Mouse (Mus musculus) MEL (cell line): Measurements from ENCODE around the gene Ttll8. TPM values are rescaled to one million over a fixed set of nuclear protein-coding genes. Genes with fewer than 3 reads are reported as not detected.

Source experiments
- DNase-seq: peaks from one replicate; pipeline ENCODE4 v3.0.0; 2011; ENCODE audit warnings: low read depth, low spot score
- H3K27ac ChIP-seq: 2 replicates; pipeline ENCODE4 v1.5.1; 2012; ENCODE audit warnings: low read depth, mild to moderate bottlenecking, control low read depth, low read length, moderate library complexity; ENCODE audit not compliant: control insufficient read depth
- H3K27me3 ChIP-seq, 2 experiments: fragments of 150-350 bp in 1 of 2; sonication (generic) in 1 of 2; 2 replicates each; pipeline ENCODE4 v1.6.1; 2012; ENCODE audit warnings: low read length in 2 of 2, mild to moderate bottlenecking in 2 of 2, improper control_type of control experiment in 1 of 2, moderate library complexity in 1 of 2; ENCODE audit not compliant: insufficient read depth in 2 of 2, control insufficient read depth in 1 of 2
- H3K36me3 ChIP-seq, 2 experiments: 2 replicates each; pipeline ENCODE4 v1.6.1; 2012 to 2014; ENCODE audit warnings: low read length in 2 of 2, improper control_type of control experiment in 1 of 2, inconsistent platforms in 1 of 2, mild to moderate bottlenecking in 1 of 2; ENCODE audit not compliant: insufficient read depth in 2 of 2, control insufficient read depth in 1 of 2
- H3K4me1 ChIP-seq, 2 experiments: fragments of 150-350 bp in 1 of 2; sonication (generic) in 1 of 2; 2 replicates each; pipeline ENCODE4 v1.6.1; 2012; ENCODE audit warnings: low read length in 2 of 2, improper control_type of control experiment in 1 of 2, mild to moderate bottlenecking in 1 of 2; ENCODE audit not compliant: insufficient read depth in 2 of 2, control insufficient read depth in 1 of 2
- H3K4me3 ChIP-seq, 2 experiments: fragments of 150-350 bp in 1 of 2; sonication (generic) in 1 of 2; 2 replicates each; pipeline ENCODE4 v1.5.1; 2012; ENCODE audit warnings: low read depth in 2 of 2, low read length in 2 of 2, mild to moderate bottlenecking in 2 of 2, moderate library complexity in 2 of 2, control low read depth in 1 of 2, improper control_type of control experiment in 1 of 2; ENCODE audit not compliant: control insufficient read depth in 1 of 2, insufficient read depth in 1 of 2
- H3K79me2 ChIP-seq: 2 replicates; pipeline ENCODE4 v1.6.1; 2012; ENCODE audit warnings: mild to moderate bottlenecking, low read length, moderate library complexity; ENCODE audit not compliant: control insufficient read depth, poor library complexity, insufficient read depth
- H3K9ac ChIP-seq: 2 replicates; pipeline ENCODE4 v1.6.1; 2012; ENCODE audit warnings: low read depth, mild to moderate bottlenecking, control low read depth, low read length, moderate library complexity; ENCODE audit not compliant: control insufficient read depth, poor library complexity, severe bottlenecking
- H3K9me3 ChIP-seq: fragments of 150-350 bp; sonication (generic); replicated peaks from 2 replicates; pipeline ENCODE4 v1.6.1; 2012; ENCODE audit warnings: mild to moderate bottlenecking, low read length, improper control_type of control experiment, moderate library complexity; ENCODE audit not compliant: insufficient read depth
- BHLHE40 ChIP-seq: IDR thresholded peaks from 2 replicates; pipeline ENCODE4 v1.6.1; 2012; ENCODE audit warnings: low read depth, mild to moderate bottlenecking, inconsistent platforms, low read length, improper control_type of control experiment, borderline replicate concordance
- CHD1 ChIP-seq: IDR thresholded peaks from 2 replicates; pipeline ENCODE4 v1.6.1; 2012; ENCODE audit warnings: low read depth, mild to moderate bottlenecking, inconsistent platforms, low read length, improper control_type of control experiment
- CHD2 ChIP-seq: IDR thresholded peaks from 2 replicates; pipeline ENCODE4 v1.6.1; 2011; ENCODE audit warnings: low read length, improper control_type of control experiment
- CTCF ChIP-seq, 3 experiments: IDR thresholded peaks in 2 of 3; conservative IDR thresholded peaks in 1 of 3; 2 replicates each; pipeline ENCODE4 v1.5.1; 2011 to 2012; ENCODE audit warnings: low read length in 3 of 3, low read depth in 2 of 3, mild to moderate bottlenecking in 2 of 3, improper control_type of control experiment in 1 of 3, inconsistent platforms in 1 of 3, mixed read lengths in 1 of 3, moderate library complexity in 1 of 3; ENCODE audit not compliant: control insufficient read depth in 1 of 3, insufficient read depth in 1 of 3, poor library complexity in 1 of 3, severe bottlenecking in 1 of 3
- E2F4 ChIP-seq: IDR thresholded peaks from 2 replicates; pipeline ENCODE4 v1.6.1; 2011; ENCODE audit warnings: low read depth, low read length, improper control_type of control experiment, borderline replicate concordance
- ELF1 ChIP-seq: IDR thresholded peaks from 2 replicates; pipeline ENCODE4 v1.6.1; 2014; ENCODE audit warnings: low read depth, mild to moderate bottlenecking, inconsistent platforms, low read length, improper control_type of control experiment, moderate library complexity
- EP300 ChIP-seq, 2 experiments: IDR thresholded peaks; 2 replicates each; pipeline ENCODE4 v1.6.1; 2011; ENCODE audit warnings: improper control_type of control experiment in 2 of 2, low read length in 2 of 2, low read depth in 1 of 2, mild to moderate bottlenecking in 1 of 2
- GABPA ChIP-seq: IDR thresholded peaks from 2 replicates; pipeline ENCODE4 v1.6.1; 2012; ENCODE audit warnings: low read depth, mild to moderate bottlenecking, inconsistent platforms, low read length, improper control_type of control experiment, moderate library complexity
- GATA1 ChIP-seq: IDR thresholded peaks from 2 replicates; pipeline ENCODE4 v1.6.1; 2011; ENCODE audit warnings: low read depth, low read length, improper control_type of control experiment
- HCFC1 ChIP-seq: IDR thresholded peaks from 2 replicates; pipeline ENCODE4 v1.6.1; 2012; ENCODE audit warnings: low read depth, mild to moderate bottlenecking, inconsistent platforms, low read length, improper control_type of control experiment, moderate library complexity
- MEF2A ChIP-seq: IDR thresholded peaks from 2 replicates; pipeline ENCODE4 v1.6.1; 2014; ENCODE audit warnings: low read depth, mild to moderate bottlenecking, inconsistent platforms, low read length, improper control_type of control experiment; ENCODE audit not compliant: poor library complexity, insufficient replicate concordance, severe bottlenecking; ENCODE audit errors: extremely low read depth
- MXI1 ChIP-seq: IDR thresholded peaks from 2 replicates; pipeline ENCODE4 v1.6.1; 2011; ENCODE audit warnings: mild to moderate bottlenecking, low read depth, low read length, improper control_type of control experiment
- MYB ChIP-seq: IDR thresholded peaks from 2 replicates; pipeline ENCODE4 v1.6.1; 2011; ENCODE audit warnings: mild to moderate bottlenecking, low read depth, low read length, improper control_type of control experiment
- MYC ChIP-seq: IDR thresholded peaks from 2 replicates; pipeline ENCODE4 v1.6.1; 2011; ENCODE audit warnings: low read depth, mild to moderate bottlenecking, low read length, improper control_type of control experiment, moderate library complexity
- NELFE ChIP-seq: IDR thresholded peaks from 2 replicates; pipeline ENCODE4 v1.6.1; 2011; ENCODE audit warnings: low read depth, low read length, improper control_type of control experiment
- POLR2AphosphoS2 ChIP-seq: IDR thresholded peaks from 2 replicates; pipeline ENCODE4 v1.6.1; 2011; ENCODE audit warnings: low read length, improper control_type of control experiment
- RAD21 ChIP-seq: IDR thresholded peaks from 2 replicates; pipeline ENCODE4 v1.6.1; 2011; ENCODE audit warnings: mild to moderate bottlenecking, low read depth, low read length, improper control_type of control experiment
- SMC3 ChIP-seq: IDR thresholded peaks from 2 replicates; pipeline ENCODE4 v1.6.1; 2011; ENCODE audit warnings: low read depth, low read length, improper control_type of control experiment
- TAL1 ChIP-seq: IDR thresholded peaks from 2 replicates; pipeline ENCODE4 v1.6.1; 2012; ENCODE audit warnings: mild to moderate bottlenecking, inconsistent platforms, low read length, moderate library complexity, mixed read lengths
- TCF12 ChIP-seq: IDR thresholded peaks from 2 replicates; pipeline ENCODE4 v1.6.1; 2014; ENCODE audit warnings: low read depth, mild to moderate bottlenecking, inconsistent platforms, low read length, improper control_type of control experiment, moderate library complexity
- UBTF ChIP-seq: IDR thresholded peaks from 2 replicates; pipeline ENCODE4 v1.6.1; 2012; ENCODE audit warnings: low read depth, mild to moderate bottlenecking, inconsistent platforms, low read length, improper control_type of control experiment, moderate library complexity, borderline replicate concordance; ENCODE audit not compliant: insufficient read depth
- USF1 ChIP-seq: IDR thresholded peaks from 2 replicates; pipeline ENCODE4 v1.6.1; 2014; ENCODE audit warnings: low read depth, mild to moderate bottlenecking, inconsistent platforms, low read length, improper control_type of control experiment, moderate library complexity
- ZC3H11A ChIP-seq: IDR thresholded peaks from 2 replicates; pipeline ENCODE4 v1.6.1; 2012; ENCODE audit warnings: low read depth, mild to moderate bottlenecking, inconsistent platforms, low read length, improper control_type of control experiment
- ZKSCAN1 ChIP-seq: IDR thresholded peaks from 2 replicates; pipeline ENCODE4 v1.6.1; 2012; ENCODE audit warnings: low read depth, mild to moderate bottlenecking, inconsistent platforms, low read length, improper control_type of control experiment, moderate library complexity
- polyA plus RNA-seq, 2 experiments: library from polyadenylated mRNA; stranded (reverse) in 1 of 2; unstranded in 1 of 2; fragments of >175 nt in 1 of 2; fragments of >200 nt in 1 of 2; gene quantifications; 2 replicates each; pipeline versions ENCODE4 v1.2.1 to v1.2.4; 2012; ENCODE audit warnings: low replicate concordance in 2 of 2, low read depth in 1 of 2; ENCODE audit not compliant: insufficient read length in 2 of 2, insufficient read depth in 1 of 2, missing spikeins in 1 of 2
- total RNA-seq: library from RNA; depleted of rRNA; stranded (reverse); fragments of 300-350 nt; gene quantifications from 2 replicates; pipeline ENCODE4 v1.2.3, GENCODE M21; 2012

The Ttll8 gene
- total and polyA plus RNA-seq, 3 experiments: not detected

- Histone ChIP-seq H3K27ac (no peak overlapping the region), H3K9me3 (no peaks in the 10 kb centered on the region), H3K4me3 (no peak overlapping the region)
- no peak for TF ChIP-seq ZC3H11A
- TF ChIP-seq CTCF (IDR thresholded peaks at IDR 0.05 in 2 of 3, conservative IDR thresholded peaks at IDR 0.05 in 1 of 3; ENCODE audit: control insufficient read depth in 1 of 3, insufficient read depth in 1 of 3, low read depth in 2 of 3, low read length in 3 of 3, poor library complexity in 1 of 3, severe bottlenecking in 1 of 3): no peak
- TF ChIP-seq HCFC1: no peak
- TF ChIP-seq E2F4: no peak
- TF ChIP-seq SMC3: no peak
- TF ChIP-seq ZKSCAN1: no peak
- TF ChIP-seq MEF2A: no peak
- no peak for TF ChIP-seq BHLHE40
- TF ChIP-seq POLR2AphosphoS2: no peak
- TF ChIP-seq EP300 (IDR thresholded peaks at IDR 0.05; ENCODE audit: low read depth in 1 of 2, low read length in 2 of 2): no peak
- TF ChIP-seq CHD2: no peak
- TF ChIP-seq RAD21: no peak
- TF ChIP-seq GABPA: no peak
- no peak for TF ChIP-seq CHD1
- TF ChIP-seq MXI1: no peak
- no peak for TF ChIP-seq GATA1
- no peak for TF ChIP-seq MYC
- TF ChIP-seq USF1: no peak
- no peak for TF ChIP-seq NELFE
- TF ChIP-seq TAL1: no peak
- TF ChIP-seq, all 39 proteins: peak for 0
- H3K4me1 ChIP-seq: no peaks in the 10 kb centered on the region
- DNase-seq: no peak
- no peak overlapping the region for H3K9ac ChIP-seq
- no peaks in the 10 kb centered on the region for H3K79me2 ChIP-seq
- no peaks in the 10 kb centered on the region for H3K36me3 ChIP-seq
- H3K27me3 ChIP-seq: peaks cover 0 to 12% of the 10 kb centered on the region in 2 experiments; a peak in 3 of 4 replicates
Measured at GRCm38 (mm10) chr15:88854119-88854968, 99.9 kb downstream of the Ttll8 start.

GRCm38 (mm10) chr15:88853106-88853505, 101.1 kb downstream of the Ttll8 start:
- Histone ChIP-seq H3K4me3 (no peak overlapping the region), H3K9ac (no peak overlapping the region), H3K36me3 (no peaks in the 10 kb centered on the region), H3K4me1 (no peaks in the 10 kb centered on the region), H3K27me3 (peaks cover 0 to 14% of the 10 kb centered on the region in 2 experiments; a peak in 3 of 4 replicates)
- no peak for DNase-seq
- TF ChIP-seq GATA1: no peak
- TF ChIP-seq POLR2AphosphoS2: no peak
- no peak for TF ChIP-seq UBTF
- no peak for TF ChIP-seq MXI1
- TF ChIP-seq TCF12: no peak
- TF ChIP-seq MYB: no peak
- TF ChIP-seq CTCF (IDR thresholded peaks at IDR 0.05 in 2 of 3, conservative IDR thresholded peaks at IDR 0.05 in 1 of 3; ENCODE audit: control insufficient read depth in 1 of 3, insufficient read depth in 1 of 3, low read depth in 2 of 3, low read length in 3 of 3, poor library complexity in 1 of 3, severe bottlenecking in 1 of 3): no peak
- TF ChIP-seq MEF2A: no peak
- TF ChIP-seq ELF1: no peak
- TF ChIP-seq, all 39 proteins: peak for 0
- no peaks in the 10 kb centered on the region for H3K79me2 ChIP-seq
- H3K9me3 ChIP-seq: no peaks in the 10 kb centered on the region
- H3K27ac ChIP-seq: no peak overlapping the region
